Mouse (Mus musculus): ENCODE measurements at regions not wholly inside any gene's neighbourhood (a gene's known extent, or its start where the extent isn't known, plus 50 kb on each side); places are given as distances from the start of the nearest gene placed in this dataset.

DNA sequence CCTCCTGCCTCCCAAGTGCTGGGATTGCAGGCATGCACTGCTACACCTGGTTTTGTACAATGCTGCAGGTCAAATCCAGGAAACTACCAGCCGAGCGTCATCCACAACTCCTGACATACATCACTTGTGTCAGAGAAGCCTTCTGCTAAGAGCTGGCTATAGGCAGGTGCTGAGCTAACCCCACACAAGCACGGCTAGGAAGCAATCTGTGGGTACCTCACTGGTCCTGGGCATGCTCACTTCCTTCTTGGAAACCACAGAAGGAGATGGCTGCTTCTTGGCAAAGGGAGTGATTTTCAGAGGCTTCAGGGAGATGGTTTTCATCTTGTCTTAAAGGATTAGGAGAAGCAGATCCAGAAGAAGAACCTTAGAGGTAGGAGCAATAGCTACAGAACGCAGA is 111.3 kb downstream of the Zfp706 start:
- Histone ChIP-seq H3K4me1 (peaks cover 34% of the 10 kb centered on the region), H3K27ac (no peak overlapping the region), H3K9me3 (no peaks in the 10 kb centered on the region), H3K4me3 (no peak overlapping the region), H3K27me3 (ENCODE audit: poor library complexity, severe bottlenecking) (peaks cover 32% of the 10 kb centered on the region), H3K36me3 (replicated peaks) (no peaks in the 10 kb centered on the region)
- whole genome bisulfite sequencing: 89% methylated on average over 4 of the region's 4 CpGs
- DNase-seq (ENCODE audit: extremely low spot score, low spot score): no peak

DNA sequence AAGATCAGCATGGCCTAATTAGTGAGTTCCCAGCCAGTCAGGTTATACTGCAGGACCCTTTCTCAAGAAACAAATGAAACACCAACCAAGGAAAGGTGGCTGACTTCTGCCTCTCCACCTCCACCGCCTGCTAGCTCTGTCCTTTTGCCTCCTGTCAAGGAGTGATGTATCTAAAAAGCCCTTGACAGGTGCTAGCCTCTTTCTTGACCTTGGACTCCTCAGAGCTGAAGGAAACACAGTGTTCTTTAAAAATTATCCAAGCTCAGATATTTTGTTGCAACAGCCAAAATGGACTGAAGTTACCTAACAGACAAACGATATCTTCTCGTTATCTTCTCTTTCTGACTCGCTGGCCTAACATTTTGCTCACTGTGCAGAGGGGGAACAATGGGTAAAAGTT is 112.5 kb downstream of the Zfp706 start:
- Histone ChIP-seq H3K36me3 (replicated peaks) (no peaks in the 10 kb centered on the region), H3K4me1 (peaks cover 21% of the 10 kb centered on the region), H3K9me3 (no peaks in the 10 kb centered on the region), H3K27me3 (ENCODE audit: poor library complexity, severe bottlenecking) (peaks cover 41% of the 10 kb centered on the region), H3K4me3 (no peak overlapping the region), H3K27ac (no peak overlapping the region)
- 89% methylated on average over 4 of the region's 4 CpGs for WGBS
- no peak for DNase-seq (ENCODE audit: extremely low spot score, low spot score)

DNA sequence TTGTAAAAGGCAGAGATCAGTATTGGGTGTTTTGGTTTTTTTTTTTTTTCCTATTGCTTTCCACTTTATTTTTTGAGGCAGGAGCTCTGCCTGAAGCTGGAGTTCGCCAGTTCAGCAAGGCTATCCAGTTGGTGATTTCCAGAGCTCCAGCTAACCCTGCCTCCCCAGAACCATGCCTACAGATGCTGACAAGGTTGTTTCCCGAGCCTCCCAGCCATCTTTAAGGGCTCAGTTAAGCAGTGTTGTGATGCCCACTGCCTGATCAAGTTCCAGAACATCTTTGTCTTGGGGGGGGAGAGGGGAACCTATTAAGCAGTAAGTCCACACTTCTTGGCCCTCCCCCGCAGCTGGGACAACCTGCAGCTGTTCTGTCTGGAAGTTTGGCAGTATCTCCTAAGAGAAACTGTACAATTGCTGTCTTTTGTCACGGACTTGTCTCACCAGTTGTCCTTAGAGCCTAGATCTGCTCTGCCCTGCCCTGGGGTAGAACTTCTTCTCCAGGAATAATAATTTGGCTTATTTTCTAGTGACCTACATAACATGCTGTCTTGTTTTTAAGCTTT is 114.1 kb downstream of the Zfp706 start:
- peaks cover 42% of the 10 kb centered on the region for H3K27me3 ChIP-seq (ENCODE audit: poor library complexity, severe bottlenecking)
- H3K9me3 ChIP-seq: no peaks in the 10 kb centered on the region
- H3K27ac ChIP-seq: no peak overlapping the region
- no peaks in the 10 kb centered on the region for H3K36me3 ChIP-seq (replicated peaks)
- no peak overlapping the region for H3K4me3 ChIP-seq
- DNase-seq (ENCODE audit: extremely low spot score, low spot score): no peak
- WGBS: 51% methylated on average over 4 of the region's 4 CpGs
- peaks cover 21% of the 10 kb centered on the region for H3K4me1 ChIP-seq

DNA sequence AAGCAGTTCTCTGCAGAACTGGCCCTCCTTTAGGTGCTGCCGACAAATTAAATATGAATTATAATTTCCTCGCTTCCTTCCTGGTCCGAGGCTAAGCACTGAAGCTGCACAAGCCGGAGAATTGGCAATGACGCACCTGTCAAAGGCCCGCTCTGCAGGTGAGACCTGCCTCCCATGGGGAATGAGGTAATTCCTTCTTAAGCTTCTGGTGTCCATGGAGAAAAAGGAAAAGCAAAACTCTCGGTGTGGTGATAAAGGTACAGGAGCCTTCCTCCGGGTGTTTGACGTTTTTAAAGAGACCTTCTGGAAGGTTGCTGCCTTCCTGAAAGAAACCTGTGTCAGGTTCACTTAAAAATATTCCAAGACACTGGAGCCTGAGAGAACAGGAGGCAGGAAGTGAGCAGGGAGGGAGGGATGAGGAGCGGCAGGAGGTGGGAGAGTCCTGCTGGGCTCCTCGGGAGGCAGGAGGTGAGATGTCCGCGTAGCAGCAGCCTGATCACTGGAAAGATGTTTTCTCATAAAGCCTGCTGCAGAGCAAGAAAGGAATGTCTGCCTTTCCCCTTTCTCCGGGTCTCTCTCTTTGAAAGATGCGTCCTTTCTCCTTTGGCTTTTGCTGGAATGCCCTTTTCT is 114.9 kb downstream of the Zfp706 start:
- no peak for DNase-seq (ENCODE audit: extremely low spot score, low spot score)
- Histone ChIP-seq H3K9me3 (no peaks in the 10 kb centered on the region), H3K27ac (no peak overlapping the region), H3K4me1 (peaks cover 21% of the 10 kb centered on the region), H3K4me3 (peak overlapping the region; percentile 21; the same call in 1 of the 2 replicates), H3K27me3 (ENCODE audit: poor library complexity, severe bottlenecking) (peaks cover 42% of the 10 kb centered on the region), H3K36me3 (replicated peaks) (no peaks in the 10 kb centered on the region)
- 7% methylated on average over 15 of the region's 15 CpGs for WGBS

DNA sequence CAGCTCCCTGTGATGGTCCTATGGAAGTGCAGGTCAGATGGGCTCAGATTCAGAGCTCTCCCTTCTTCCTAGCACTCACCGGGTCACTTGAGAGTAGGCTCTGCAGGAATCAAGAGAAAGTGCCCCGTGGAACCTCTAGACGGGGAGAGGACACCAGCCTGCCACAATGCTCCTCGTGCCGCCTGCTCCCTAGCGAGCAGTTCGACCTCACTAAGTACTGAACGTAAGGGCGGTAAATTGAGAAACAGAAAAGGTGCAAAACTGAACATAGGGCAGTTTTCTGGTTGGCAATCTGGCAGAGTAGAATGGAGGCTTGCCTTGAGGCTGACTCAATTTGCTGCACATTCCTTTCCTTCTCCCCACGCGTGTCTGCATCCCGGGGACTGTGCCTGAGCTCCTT is 115.7 kb downstream of the Zfp706 start:
- Histone ChIP-seq H3K4me1 (peaks cover 21% of the 10 kb centered on the region), H3K4me3 (no peak overlapping the region), H3K27ac (no peak overlapping the region), H3K27me3 (ENCODE audit: poor library complexity, severe bottlenecking) (peaks cover 42% of the 10 kb centered on the region), H3K9me3 (no peaks in the 10 kb centered on the region), H3K36me3 (replicated peaks) (no peaks in the 10 kb centered on the region)
- DNase-seq (ENCODE audit: extremely low spot score, low spot score): no peak
- 7% methylated on average over 12 of the region's 12 CpGs for WGBS

DNA sequence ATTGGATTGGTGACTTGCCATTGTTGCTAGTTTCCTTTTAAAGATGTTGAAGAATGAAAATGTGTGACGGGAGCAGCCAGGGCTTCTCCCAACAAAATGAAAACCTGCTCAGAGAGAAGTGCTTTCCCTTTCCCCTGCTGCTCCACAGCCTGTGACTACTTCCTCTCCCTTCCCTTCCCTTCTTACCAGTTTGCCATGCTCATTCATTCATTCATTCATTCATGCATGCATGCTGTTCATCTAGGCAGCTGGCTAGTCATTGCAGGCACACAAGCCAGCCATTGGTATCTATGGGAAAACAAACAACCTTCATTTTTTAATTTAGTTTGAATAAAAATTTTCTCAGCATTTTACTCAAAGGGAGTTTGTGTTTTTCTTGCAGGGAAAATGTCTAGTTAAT is 116.3 kb downstream of the Zfp706 start:
- Histone ChIP-seq H3K4me1 (peaks cover 21% of the 10 kb centered on the region), H3K27me3 (ENCODE audit: poor library complexity, severe bottlenecking) (peaks cover 42% of the 10 kb centered on the region), H3K9me3 (no peaks in the 10 kb centered on the region), H3K27ac (no peak overlapping the region), H3K36me3 (replicated peaks) (no peaks in the 10 kb centered on the region), H3K4me3 (no peak overlapping the region)
- WGBS: 52% methylated on average over 1 of the region's 1 CpGs
- DNase-seq (ENCODE audit: extremely low spot score, low spot score): no peak

DNA sequence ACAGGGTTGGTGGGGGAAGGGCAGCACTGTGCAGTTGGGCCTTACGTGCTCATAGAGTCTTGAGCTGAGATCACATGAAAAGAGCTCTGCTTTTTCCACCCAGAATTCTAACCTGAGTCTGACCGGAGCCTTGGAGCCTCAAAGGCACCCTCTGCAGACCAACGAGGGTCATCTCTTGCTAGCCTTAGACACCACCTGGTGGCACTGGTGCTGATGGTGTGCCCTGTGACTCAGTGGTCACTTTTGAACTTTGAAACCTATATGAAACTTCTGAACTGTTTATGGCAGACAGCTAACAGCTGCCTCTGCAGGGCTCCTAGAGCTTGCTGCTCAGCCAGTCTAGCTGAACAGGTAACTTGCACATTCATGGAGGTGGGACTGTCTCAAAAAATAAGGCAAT is 118.5 kb downstream of the Zfp706 start:
- Histone ChIP-seq H3K4me1 (peaks cover 21% of the 10 kb centered on the region), H3K36me3 (replicated peaks) (no peaks in the 10 kb centered on the region), H3K27ac (no peak overlapping the region), H3K27me3 (ENCODE audit: poor library complexity, severe bottlenecking) (peaks cover 40% of the 10 kb centered on the region), H3K9me3 (no peaks in the 10 kb centered on the region), H3K4me3 (no peak overlapping the region)
- WGBS: 83% methylated on average over 3 of the region's 3 CpGs
- DNase-seq (ENCODE audit: extremely low spot score, low spot score): no peak

DNA sequence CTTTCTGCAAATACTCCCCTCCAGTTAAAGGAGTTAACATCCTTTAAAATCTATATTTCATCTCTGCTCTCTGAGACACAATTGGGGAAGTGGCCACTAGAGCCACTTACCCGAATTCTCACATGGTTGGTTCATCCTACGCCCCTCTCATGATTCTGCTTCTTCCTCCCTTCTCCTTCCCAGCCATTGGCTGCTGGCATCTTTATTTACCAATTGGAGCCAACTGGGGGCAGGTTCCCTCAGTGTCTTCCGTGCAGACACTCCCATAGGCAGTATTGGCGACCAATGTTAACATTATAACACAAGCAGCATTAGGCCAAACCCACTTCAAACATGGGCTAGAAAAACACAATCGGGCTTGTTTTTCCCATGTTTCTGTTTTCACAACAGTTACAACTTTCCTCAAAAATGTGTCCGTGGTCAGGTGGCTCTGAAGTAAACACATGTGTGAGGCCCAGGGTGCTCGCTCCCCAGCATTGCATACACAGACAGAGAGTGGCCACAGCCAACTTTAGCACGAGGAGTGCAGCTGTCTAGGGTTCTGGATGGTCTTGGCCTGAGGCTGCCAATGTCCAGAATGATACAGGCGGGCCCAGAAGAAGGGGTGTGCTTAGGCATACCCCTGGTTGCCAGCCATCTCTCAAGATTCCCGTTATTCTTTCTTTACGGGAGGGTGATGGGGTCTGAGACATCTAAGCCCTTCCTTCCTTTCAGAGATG is 119.1 kb downstream of the Zfp706 start:
- Histone ChIP-seq H3K4me1 (peaks cover 19% of the 10 kb centered on the region), H3K27ac (no peak overlapping the region), H3K9me3 (no peaks in the 10 kb centered on the region), H3K27me3 (ENCODE audit: poor library complexity, severe bottlenecking) (peaks cover 35% of the 10 kb centered on the region), H3K4me3 (no peak overlapping the region), H3K36me3 (replicated peaks) (no peaks in the 10 kb centered on the region)
- DNase-seq (ENCODE audit: extremely low spot score, low spot score): no peak
- WGBS: 85% methylated on average over 11 of the region's 11 CpGs

DNA sequence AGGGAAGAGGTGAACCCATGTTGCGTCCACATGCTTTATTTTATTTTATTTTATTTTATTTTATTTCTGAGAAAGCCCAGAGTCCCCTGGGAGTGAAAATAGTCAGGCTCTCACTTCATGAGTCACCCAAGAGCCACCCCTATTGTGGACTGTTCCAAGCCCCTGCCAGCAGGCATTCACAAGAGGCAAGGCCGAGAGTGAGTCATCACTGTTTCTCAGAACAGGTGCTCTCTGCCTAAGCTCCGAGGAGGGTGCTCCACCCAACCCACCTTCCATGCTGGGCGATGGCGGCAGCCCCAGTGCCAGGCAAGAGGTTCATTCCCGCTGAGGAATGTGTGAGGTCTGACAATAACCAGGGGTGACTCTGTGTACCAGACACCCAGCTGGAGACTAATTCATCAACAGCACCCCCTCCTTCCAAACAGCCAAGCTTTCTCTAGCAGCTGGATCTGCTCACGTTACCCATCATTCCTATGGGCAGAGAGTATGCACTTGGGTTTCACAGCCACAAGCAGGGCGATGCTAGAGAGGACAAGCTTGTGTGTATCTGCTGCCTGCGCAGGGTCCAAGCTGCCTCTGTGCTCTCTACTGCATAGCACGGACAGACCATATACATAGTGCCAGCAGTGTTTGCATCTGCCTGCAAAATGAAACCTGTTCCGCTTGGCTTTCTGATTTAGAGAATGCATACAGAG is 122.8 kb downstream of the Zfp706 start:
- Histone ChIP-seq H3K27me3 (ENCODE audit: poor library complexity, severe bottlenecking) (no peaks in the 10 kb centered on the region), H3K4me3 (no peak overlapping the region), H3K27ac (no peak overlapping the region), H3K9me3 (no peaks in the 10 kb centered on the region), H3K36me3 (replicated peaks) (no peaks in the 10 kb centered on the region), H3K4me1 (no peaks in the 10 kb centered on the region)
- DNase-seq (ENCODE audit: extremely low spot score, low spot score): no peak
- WGBS: 85% methylated on average over 11 of the region's 11 CpGs

DNA sequence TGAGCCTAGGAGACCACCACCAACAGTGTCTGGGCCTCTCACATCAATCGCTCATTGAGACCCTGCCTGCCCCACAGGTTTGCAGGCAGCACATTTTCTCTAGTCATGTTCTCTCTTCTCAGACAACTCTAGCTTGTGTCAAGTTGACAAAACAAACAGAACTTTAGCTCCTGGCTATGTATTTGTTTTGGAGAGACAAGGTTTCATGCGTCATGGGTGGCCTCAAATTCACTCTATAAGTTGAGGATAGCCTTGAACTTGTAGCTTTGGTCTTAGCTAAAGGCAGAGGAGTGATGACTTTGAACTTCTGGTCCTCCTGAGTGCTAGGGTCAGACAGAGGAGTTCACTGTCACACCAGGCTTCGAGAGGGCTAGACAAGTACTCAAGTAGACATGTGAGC is 123.5 kb downstream of the Zfp706 start:
- no peaks in the 10 kb centered on the region for H3K27me3 ChIP-seq (ENCODE audit: poor library complexity, severe bottlenecking)
- H3K4me1 ChIP-seq: peaks cover 6% of the 10 kb centered on the region
- WGBS: 89% methylated on average over 3 of the region's 3 CpGs
- no peak overlapping the region for H3K27ac ChIP-seq
- H3K36me3 ChIP-seq (replicated peaks): no peaks in the 10 kb centered on the region
- DNase-seq (ENCODE audit: extremely low spot score, low spot score): no peak
- H3K9me3 ChIP-seq: no peaks in the 10 kb centered on the region
- H3K4me3 ChIP-seq: no peak overlapping the region

DNA sequence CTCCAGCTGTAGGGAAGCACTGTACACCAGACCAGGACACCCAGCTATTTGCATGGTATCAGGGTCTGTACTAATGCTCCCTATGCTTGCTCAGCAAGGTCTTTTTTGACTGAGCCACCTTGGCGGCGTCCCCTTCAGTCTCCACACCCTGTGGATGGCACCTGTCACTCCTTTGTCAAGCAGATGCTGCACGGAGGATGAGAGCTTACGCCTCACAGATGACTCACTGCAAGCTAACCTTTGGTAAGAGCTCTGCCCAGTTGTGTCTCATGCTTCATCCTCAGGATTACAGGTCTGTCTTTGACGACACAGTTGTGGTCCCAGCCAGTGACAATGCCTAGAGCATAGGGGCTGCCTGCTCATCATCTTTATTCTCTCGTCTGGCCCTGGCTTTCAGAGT is 124.4 kb downstream of the Zfp706 start:
- peaks cover 15% of the 10 kb centered on the region for H3K4me1 ChIP-seq
- no peak for DNase-seq (ENCODE audit: extremely low spot score, low spot score)
- no peak overlapping the region for H3K4me3 ChIP-seq
- no peak overlapping the region for H3K27ac ChIP-seq
- 83% methylated on average over 6 of the region's 6 CpGs for WGBS
- no peaks in the 10 kb centered on the region for H3K9me3 ChIP-seq
- H3K36me3 ChIP-seq (replicated peaks): no peaks in the 10 kb centered on the region
- no peaks in the 10 kb centered on the region for H3K27me3 ChIP-seq (ENCODE audit: poor library complexity, severe bottlenecking)

DNA sequence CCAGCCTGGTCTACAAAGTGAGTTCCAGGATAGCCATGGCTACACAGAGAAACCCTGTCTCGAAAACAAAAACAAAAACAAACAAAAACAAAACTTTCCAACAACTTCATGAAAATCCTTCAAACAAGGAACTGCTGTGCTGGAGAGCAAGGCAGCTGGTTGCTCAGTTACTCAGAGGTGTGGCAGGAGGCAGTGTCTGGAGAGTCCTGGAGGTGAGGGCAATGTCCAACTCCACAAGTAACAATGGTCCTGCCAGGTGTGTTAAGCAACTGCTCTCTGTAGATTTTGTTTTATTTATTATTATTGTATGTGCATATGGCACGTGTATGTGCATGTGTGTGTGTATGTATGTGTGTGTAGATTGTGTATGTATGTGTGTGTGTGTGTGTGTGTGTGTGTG is 126.0 kb downstream of the Zfp706 start:
- DNase-seq (ENCODE audit: extremely low spot score, low spot score): no peak
- no peak overlapping the region for H3K27ac ChIP-seq
- H3K36me3 ChIP-seq (replicated peaks): no peaks in the 10 kb centered on the region
- peaks cover 27% of the 10 kb centered on the region for H3K4me1 ChIP-seq
- H3K9me3 ChIP-seq: no peaks in the 10 kb centered on the region
- H3K4me3 ChIP-seq: no peak overlapping the region
- WGBS: 89% methylated on average over 2 of the region's 2 CpGs
- H3K27me3 ChIP-seq (ENCODE audit: poor library complexity, severe bottlenecking): no peaks in the 10 kb centered on the region

DNA sequence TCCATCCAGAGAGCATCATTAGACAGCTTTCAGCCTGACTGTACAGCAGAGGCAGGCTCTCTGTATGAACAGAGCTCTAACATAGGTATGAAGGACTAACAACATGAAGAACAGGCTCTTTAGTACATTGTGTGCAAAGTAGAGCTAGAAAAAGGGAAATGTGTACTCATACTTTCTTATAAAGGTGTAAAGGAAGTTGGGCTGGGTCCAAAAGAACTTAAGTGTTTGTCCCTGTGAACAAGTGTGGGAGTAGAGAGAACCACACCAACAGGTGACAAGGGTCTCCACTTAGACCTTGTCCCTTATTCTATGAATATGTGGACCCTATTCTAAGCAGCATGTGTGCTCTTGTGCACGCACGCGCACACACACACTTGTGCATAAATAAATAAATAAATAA is 127.0 kb downstream of the Zfp706 start:
- H3K9me3 ChIP-seq: no peaks in the 10 kb centered on the region
- no peak overlapping the region for H3K4me3 ChIP-seq
- no peaks in the 10 kb centered on the region for H3K27me3 ChIP-seq (ENCODE audit: poor library complexity, severe bottlenecking)
- WGBS: 93% methylated on average over 3 of the region's 3 CpGs
- H3K27ac ChIP-seq: no peak overlapping the region
- no peak for DNase-seq (ENCODE audit: extremely low spot score, low spot score)
- H3K4me1 ChIP-seq: peaks cover 27% of the 10 kb centered on the region
- no peaks in the 10 kb centered on the region for H3K36me3 ChIP-seq (replicated peaks)

All from forebrain, embryonic 10.5 days (tissue).